Mouse (Mus musculus) limb, embryonic 11.5 days (tissue): Measurements from ENCODE around the gene Kalrn. TPM values are rescaled to one million over a fixed set of nuclear protein-coding genes. Genes with fewer than 3 reads are reported as not detected.

Source experiments
- ATAC-seq: fragments of 200-750 bp; cut with Nextera tagmentation; 2 replicates; pipeline ENCODE4 v1.8.0; 2017; ENCODE audit warnings: low read depth; ENCODE audit not compliant: insufficient number of reproducible peaks, low FRiP score, low TSS enrichment
- DNase-seq: peaks from one replicate; pipeline ENCODE4 v3.0.0-alpha.2; 2015; ENCODE audit warnings: low spot score
- H3K27ac ChIP-seq: fragments of 300-500 bp; sonication (generic); replicated peaks from 2 replicates; pipeline ENCODE4 v1.5.1; 2014; ENCODE audit warnings: low read depth, mild to moderate bottlenecking, low read length
- H3K27me3 ChIP-seq: fragments of 300-500 bp; sonication (generic); 2 replicates; pipeline ENCODE4 v1.6.1; 2014; ENCODE audit warnings: mild to moderate bottlenecking, low read length, mixed read lengths; ENCODE audit not compliant: control insufficient read depth, insufficient read depth
- H3K36me3 ChIP-seq: fragments of 300-500 bp; sonication (generic); 2 replicates; pipeline ENCODE4 v1.6.1; 2014; ENCODE audit warnings: mild to moderate bottlenecking, low read length, moderate library complexity, mixed read lengths; ENCODE audit not compliant: control insufficient read depth, insufficient read depth
- H3K4me1 ChIP-seq: fragments of 300-500 bp; sonication (generic); 2 replicates; pipeline ENCODE4 v1.6.1; 2014; ENCODE audit warnings: low read length, mixed read lengths; ENCODE audit not compliant: control insufficient read depth, insufficient read depth
- H3K4me2 ChIP-seq: fragments of 300-500 bp; sonication (generic); 2 replicates; pipeline ENCODE4 v1.6.1; 2014; ENCODE audit warnings: low read depth, mild to moderate bottlenecking, moderate library complexity; ENCODE audit not compliant: severe bottlenecking
- H3K4me3 ChIP-seq: fragments of 300-500 bp; sonication (generic); 2 replicates; pipeline ENCODE4 v1.5.1; 2014; ENCODE audit warnings: low read depth, low read length
- H3K9ac ChIP-seq: fragments of 300-500 bp; sonication (generic); 2 replicates; pipeline ENCODE4 v1.6.1; 2014; ENCODE audit warnings: mild to moderate bottlenecking, low read length
- H3K9me3 ChIP-seq: fragments of 300-500 bp; sonication (generic); 2 replicates; pipeline ENCODE4 v1.6.1; 2016; ENCODE audit warnings: low read length; ENCODE audit not compliant: control insufficient read depth
- WGBS: fragments of 180-500 bp; shearing (Covaris S2); extraction: QIAGEN DNeasy Blood & Tissue Kit; methylation state at CpG from one replicate; pipeline ENCODE4 v1.1.7; 2014; 5-methylcytosine and 5-hydroxymethylcytosine counted together
- polyA plus RNA-seq: library from polyadenylated mRNA; unstranded; fragments of >200 nt; fragmentation: Nextera tagmentation; extraction: Ambion mirVana; gene quantifications from 2 replicates; pipeline ENCODE4 v1.2.1, GENCODE M21; 2014

Kalrn gene
- polyA plus RNA-seq, 1 experiment from 2014 or later = 11.5 TPM

DNA sequence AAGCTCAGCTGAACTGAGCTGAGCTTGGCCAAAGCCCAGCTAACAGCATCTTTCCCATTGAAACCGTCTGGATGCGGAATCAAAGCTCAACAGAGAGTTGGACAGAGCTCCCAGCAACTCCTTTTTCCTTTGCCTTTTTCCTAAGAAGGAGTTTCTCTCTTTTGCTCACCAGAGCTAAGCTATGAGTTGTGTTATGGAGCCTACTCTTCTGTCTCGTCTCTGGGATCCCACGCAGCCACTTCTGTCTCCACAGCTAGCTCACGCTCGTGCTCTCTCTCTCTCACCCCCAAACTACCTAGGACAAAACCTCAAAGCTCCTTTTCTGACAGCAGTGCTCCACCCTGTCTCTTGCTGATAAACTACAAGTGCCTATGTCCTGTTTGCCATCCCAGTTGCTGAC, 4.5 kb downstream of the Kalrn start:
- DNase-seq = no peak

DNA sequence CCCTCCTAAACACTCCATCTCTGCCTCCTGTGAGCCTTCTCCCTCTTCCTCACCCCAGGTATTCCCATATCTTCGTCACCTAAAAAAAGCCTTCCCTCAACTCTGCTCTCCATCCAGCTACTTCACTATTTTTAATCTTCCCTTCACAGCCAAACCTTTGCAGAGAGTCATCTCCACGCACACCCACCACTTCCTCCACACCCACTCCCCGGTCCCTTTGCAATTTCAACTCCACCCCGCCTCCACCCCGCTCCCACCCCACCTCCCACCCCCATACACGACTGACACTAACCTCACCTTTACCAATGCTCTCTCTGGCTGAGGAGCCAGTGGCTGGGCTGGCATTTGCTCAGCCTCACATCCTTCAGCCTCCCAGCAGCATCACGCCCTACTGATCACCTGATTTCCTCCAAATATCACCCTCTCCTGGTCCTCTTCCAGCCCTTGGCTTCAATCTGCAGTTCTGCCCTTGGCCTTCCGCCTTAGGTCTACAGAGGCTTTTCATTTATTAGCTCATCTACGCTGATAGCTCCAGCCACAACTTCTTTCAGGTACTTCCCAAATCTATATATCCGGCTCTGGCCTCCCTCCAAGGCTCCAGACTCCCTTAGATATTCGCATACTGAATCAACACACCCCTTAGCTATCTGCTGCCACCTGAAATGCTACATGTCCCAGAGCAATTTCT, 9.6 kb downstream of the Kalrn start:
- Histone ChIP-seq H3K36me3 (no peaks in the 10 kb centered on the region), H3K9me3 (no peaks in the 10 kb centered on the region), H3K27me3 (no peaks in the 10 kb centered on the region), H3K4me2 (no peak overlapping the region), H3K4me1 (no peaks in the 10 kb centered on the region), H3K27ac (no peak overlapping the region), H3K9ac (no peak overlapping the region), H3K4me3 (no peak overlapping the region)
- ATAC-seq (no peak), DNase-seq (no peak)
- 73% methylated on average over 11 of the region's 11 CpGs for WGBS

More for the DNA sequence above, 4.5 kb downstream of the Kalrn start:
- Histone ChIP-seq H3K4me2 (no peak overlapping the region), H3K27ac (no peak overlapping the region), H3K4me3 (no peak overlapping the region), H3K36me3 (no peaks in the 10 kb centered on the region), H3K9me3 (no peaks in the 10 kb centered on the region), H3K4me1 (peaks cover 6% of the 10 kb centered on the region; the same call in 1 of the 2 replicates), H3K9ac (no peak overlapping the region), H3K27me3 (no peaks in the 10 kb centered on the region)
- WGBS = 78% methylated on average over 6 of the region's 6 CpGs
- no peak for ATAC-seq

DNA sequence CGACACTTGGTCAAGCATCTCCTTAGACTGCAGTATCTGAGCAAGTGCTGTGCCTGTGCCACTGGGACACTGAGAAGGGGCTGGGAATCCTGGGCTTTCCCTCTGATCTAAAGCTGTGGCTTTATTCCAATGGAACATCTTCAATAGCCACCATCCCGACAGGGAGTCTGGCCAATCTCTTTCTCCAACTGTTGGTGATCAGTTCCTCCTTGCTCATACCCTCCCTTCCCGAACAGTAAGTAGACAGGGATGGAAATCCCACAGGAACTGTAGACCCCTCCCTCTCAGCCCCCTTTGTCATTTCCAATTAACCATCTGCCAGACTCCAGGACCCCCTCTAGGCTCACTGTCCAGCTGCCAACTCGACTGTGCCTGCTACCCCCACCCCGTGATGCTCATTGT, 11.6 kb downstream of the Kalrn start:
- H3K27ac ChIP-seq = no peak overlapping the region
- no peak overlapping the region for H3K4me3 ChIP-seq
- no peaks in the 10 kb centered on the region for H3K9me3 ChIP-seq
- ATAC-seq (no peak), DNase-seq (no peak)
- H3K4me2 ChIP-seq = no peak overlapping the region
- peaks cover 3% of the 10 kb centered on the region; the same call in 1 of the 2 replicates for H3K4me1 ChIP-seq
- 55% methylated on average over 5 of the region's 5 CpGs for WGBS
- H3K36me3 ChIP-seq = no peaks in the 10 kb centered on the region
- no peak overlapping the region for H3K9ac ChIP-seq
- no peaks in the 10 kb centered on the region for H3K27me3 ChIP-seq

DNA sequence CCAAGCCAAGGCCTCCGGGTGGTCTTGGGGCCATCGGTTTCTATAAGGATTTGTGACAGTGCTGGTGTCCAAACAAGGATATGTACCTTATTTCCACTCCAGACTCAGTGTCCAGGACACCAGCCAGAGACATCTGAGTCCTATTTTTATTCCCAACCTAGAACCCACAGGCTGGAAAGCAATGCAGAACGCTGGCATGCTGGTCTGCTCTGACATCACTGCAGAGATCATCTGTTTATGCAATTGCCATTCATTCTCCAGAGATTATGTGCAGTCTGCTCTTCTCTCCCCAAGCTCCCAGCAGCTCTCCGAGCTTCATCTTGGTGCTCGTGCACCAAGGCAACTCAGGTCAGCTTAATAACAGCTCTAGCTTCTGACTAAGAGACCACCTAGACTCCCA, 12.5 kb downstream of the Kalrn start:
- H3K4me3 ChIP-seq = no peak overlapping the region
- H3K27ac ChIP-seq = no peak overlapping the region
- DNase-seq (no peak), ATAC-seq (no peak)
- H3K36me3 ChIP-seq = no peaks in the 10 kb centered on the region
- no peaks in the 10 kb centered on the region for H3K27me3 ChIP-seq
- 88% methylated on average over 5 of the region's 5 CpGs for WGBS
- H3K4me1 ChIP-seq = peaks cover 3% of the 10 kb centered on the region; the same call in 1 of the 2 replicates
- H3K9me3 ChIP-seq = no peaks in the 10 kb centered on the region
- H3K9ac ChIP-seq = no peak overlapping the region
- H3K4me2 ChIP-seq = no peak overlapping the region

DNA sequence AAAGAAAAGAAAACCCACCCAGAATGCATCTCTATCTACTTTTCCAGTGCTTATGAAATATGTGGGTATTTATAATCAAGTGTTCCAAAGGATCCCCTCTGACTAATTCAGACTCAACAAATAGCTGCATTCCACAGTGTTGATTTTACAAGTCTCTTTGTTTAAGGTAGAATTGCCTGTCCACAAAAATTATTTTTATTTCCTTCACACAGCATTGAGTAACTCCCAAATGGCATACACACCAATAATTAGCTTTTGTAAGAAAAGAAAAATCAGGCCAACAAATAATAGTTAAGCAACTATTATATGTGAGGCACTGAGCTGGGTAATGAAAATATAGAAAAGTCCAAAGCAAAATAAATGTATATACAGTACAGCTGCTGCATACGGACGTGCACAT, 12.9 kb downstream of the Kalrn start:
- no peaks in the 10 kb centered on the region for H3K27me3 ChIP-seq
- H3K4me2 ChIP-seq = no peak overlapping the region
- H3K27ac ChIP-seq = no peak overlapping the region
- DNase-seq (no peak), ATAC-seq (no peak)
- no peak overlapping the region for H3K9ac ChIP-seq
- H3K4me1 ChIP-seq = peaks cover 3% of the 10 kb centered on the region; the same call in 1 of the 2 replicates
- H3K9me3 ChIP-seq = no peaks in the 10 kb centered on the region
- no peak overlapping the region for H3K4me3 ChIP-seq
- no peaks in the 10 kb centered on the region for H3K36me3 ChIP-seq
- WGBS = 89% methylated on average over 2 of the region's 2 CpGs

DNA sequence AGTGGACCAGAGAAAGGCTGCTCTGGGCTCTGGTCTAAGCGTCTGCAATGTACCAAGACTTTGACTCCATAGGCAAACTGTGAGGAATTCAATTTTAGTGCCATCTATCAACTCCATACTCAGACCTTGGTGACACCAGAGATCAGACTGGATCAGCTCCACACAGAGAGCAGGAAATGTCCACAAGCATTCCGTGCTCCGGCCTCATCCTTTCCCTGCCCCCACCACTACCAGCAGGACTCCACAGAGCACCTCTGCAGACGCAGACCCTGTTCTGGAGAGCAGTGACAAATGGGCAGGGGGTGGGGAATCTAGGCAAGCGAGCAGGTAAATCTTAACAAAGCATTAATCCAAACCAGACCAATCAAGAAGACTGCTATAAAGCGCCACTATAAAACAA, 15.4 kb downstream of the Kalrn start:
- no peaks in the 10 kb centered on the region for H3K36me3 ChIP-seq
- no peak overlapping the region for H3K27ac ChIP-seq
- H3K4me2 ChIP-seq = no peak overlapping the region
- H3K9me3 ChIP-seq = no peaks in the 10 kb centered on the region
- H3K27me3 ChIP-seq = no peaks in the 10 kb centered on the region
- H3K9ac ChIP-seq = no peak overlapping the region
- 26% methylated on average over 6 of the region's 6 CpGs for WGBS
- no peak for DNase-seq
- H3K4me1 ChIP-seq = peaks cover 3% of the 10 kb centered on the region; the same call in 1 of the 2 replicates
- no peak for ATAC-seq
- no peak overlapping the region for H3K4me3 ChIP-seq

DNA sequence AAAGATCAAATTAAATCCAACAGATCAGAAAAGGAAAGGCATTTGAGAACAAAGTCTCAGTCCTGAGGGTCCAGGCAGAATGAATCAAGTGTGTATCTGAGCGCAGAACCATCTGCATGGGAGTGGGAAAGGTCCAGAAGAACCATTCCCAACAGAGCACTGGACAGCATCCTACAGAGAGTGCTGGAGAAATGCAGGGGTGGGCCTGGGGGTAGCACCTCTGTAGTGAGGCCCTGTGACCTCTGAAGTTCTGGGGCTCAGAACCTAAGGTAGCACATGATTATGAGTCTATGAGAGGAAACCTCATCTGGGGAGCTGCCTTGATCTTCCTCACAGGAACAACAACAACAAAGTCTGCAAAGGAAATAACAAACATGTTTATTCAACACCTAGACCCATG, 20.6 kb downstream of the Kalrn start:
- H3K9me3 ChIP-seq = no peaks in the 10 kb centered on the region
- no peak overlapping the region for H3K9ac ChIP-seq
- 100% methylated on average over 1 of the region's 1 CpGs for WGBS
- ATAC-seq = no peak
- H3K27me3 ChIP-seq = no peaks in the 10 kb centered on the region
- H3K4me1 ChIP-seq = no peaks in the 10 kb centered on the region
- H3K36me3 ChIP-seq = no peaks in the 10 kb centered on the region
- no peak overlapping the region for H3K4me2 ChIP-seq
- no peak for DNase-seq
- no peak overlapping the region for H3K4me3 ChIP-seq
- no peak overlapping the region for H3K27ac ChIP-seq

DNA sequence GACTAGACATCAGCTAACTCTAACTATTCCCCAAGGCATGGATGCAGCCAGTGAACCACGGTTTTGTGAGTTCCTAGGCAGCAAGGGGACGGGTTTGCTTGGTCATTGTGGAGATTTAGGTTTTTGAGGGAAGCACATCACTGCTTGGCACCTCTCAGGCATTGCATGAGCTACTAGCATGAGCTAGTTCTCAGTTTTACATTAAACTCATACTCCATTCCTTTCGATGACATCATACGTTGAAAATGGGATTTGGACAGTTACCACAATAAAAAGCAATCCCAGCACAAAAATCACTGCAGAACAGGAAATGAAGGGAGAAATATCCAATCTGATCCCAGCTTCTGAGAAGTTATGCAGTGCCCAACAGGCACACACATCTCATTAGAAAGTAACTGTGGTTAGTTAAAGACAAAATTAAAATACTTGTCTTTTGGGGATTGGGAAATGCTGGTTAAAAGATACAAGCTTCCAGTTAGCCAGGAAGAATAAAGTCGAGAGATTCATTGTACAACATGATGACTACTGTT, 23.8 kb downstream of the Kalrn start:
- Histone ChIP-seq H3K4me3 (no peak overlapping the region), H3K27ac (no peak overlapping the region), H3K9me3 (no peaks in the 10 kb centered on the region), H3K4me1 (peaks cover 5% of the 10 kb centered on the region), H3K36me3 (no peaks in the 10 kb centered on the region), H3K4me2 (no peak overlapping the region), H3K9ac (no peak overlapping the region), H3K27me3 (no peaks in the 10 kb centered on the region)
- DNase-seq (no peak), ATAC-seq (no peak)
- WGBS = 89% methylated on average over 5 of the region's 5 CpGs
